Mouse (Mus musculus): ENCODE data around the gene Stat2. TPM values are rescaled to one million over a fixed set of nuclear protein-coding genes. Genes with fewer than 3 reads are reported as not detected.
"Not testable (repeated sequence)": the region's sequence is repeated elsewhere in the genome, so short reads cannot be mapped to it uniquely, and the experiment has no call there.

Stat2 gene
- total RNA-seq, 4 experiments from 2014 or later = 26.8 to 38.6 (median 28.2) TPM

DNA sequence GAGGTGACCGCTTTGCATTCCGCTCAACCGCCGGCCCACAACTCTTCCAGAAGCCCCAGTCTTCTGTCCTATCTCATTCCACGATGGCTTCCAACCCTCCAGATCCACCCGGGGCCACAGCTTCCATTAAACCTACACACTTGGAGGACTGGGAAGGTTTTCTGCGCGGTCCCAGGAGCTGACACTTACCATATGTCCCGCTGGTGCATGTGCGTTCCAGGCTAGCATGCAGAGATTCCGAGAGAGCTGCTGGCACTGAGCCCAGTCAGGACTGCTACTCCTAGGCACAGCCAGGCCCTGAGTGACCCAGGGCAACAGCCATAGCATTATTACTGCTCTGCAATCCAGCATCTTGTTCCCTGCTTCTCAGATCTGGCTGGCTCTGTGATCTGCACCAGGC is 27.3 kb downstream of the Stat2 start:
- no peak for DNase-seq (ENCODE audit: low spot score in 2 of 2)

DNA sequence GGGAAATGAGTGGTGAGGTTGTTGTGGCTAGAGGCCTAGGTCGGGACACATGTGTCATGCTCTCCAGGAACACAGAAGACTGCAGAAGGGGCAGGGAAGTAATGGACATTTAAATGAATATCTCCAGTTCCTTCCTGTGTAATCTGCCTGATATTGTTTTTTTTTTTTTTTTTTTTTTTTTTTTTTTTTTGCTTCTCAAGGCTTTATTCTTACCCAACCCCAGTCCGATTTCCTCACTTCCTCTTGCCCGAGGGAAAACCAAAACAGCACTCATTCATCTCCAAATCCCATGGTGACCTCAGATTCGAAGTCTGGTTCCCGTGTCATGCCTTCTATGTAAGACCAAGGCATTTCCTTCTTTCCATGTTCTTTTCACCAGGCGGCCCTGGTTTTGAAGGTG is 27.9 kb downstream of the Stat2 start:
- no peak for DNase-seq (ENCODE audit: low spot score in 2 of 2)

DNA sequence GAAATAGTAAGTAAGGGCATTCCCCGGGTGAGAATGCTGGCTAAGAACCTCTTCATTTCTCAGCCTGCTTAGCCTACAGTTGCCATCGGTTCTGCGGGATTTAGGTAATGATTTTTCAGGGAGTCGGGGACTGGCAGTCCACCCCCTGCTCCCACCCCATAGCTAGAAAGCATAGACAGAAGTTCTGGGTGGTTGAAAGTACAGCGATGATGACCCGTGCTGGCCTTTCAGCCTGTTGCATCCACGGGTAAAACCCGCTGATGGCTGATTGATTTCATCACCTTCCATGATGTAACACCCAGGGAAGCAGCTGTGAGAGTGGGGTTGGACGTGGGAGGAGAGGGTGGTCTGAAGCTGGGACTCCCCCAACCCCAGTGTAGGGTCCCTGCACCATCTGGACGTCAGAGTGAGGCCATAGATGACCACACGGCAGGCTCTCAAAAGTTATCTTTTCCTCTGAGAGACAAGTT is 28.4 kb downstream of the Stat2 start, which contains the start of gene Il23a:
Gene Il23a, minus strand, starts transcription at position 51 of the 470 bp plus-strand sequence.
- DNase-seq (ENCODE audit: low spot score in 2 of 2) = no peak

DNA sequence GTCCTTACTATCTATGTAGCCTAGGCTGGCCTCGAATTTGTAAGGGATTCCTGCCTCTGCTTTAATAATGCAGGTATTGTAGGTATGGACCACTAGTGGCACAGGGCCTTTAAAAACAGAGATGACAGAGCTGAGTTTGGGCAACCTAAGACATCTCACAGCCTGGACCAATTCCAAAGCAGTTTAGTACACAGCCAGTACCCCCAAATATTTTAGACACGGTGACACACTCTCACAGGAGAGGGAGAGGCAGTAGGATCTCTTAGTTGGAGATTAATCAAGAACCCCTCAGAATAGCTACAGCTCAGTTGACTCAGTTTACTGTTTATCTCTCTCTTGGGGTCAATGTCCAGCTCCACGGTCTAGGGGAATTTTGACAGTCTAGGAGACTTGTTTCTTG is 32.0 kb downstream of the Stat2 start:
- no peak for DNase-seq (ENCODE audit: low spot score in 2 of 2)

DNA sequence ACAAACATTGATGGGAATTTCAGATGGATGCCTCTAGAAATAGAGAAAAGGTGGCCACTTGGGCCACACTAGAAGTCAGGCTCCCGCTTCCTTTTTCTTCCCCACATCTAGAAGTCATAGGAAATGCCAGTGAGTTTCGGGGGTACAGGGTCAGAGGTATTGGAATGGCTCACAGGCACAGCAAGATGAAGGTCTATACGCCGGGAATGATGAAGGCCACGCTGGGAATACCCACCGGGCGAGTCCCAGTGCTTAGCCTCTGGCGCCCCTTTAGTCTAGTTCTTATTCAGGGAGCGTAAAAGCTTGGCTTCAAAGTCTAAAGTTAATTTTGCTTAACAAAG is 32.4 kb downstream of the Stat2 start:
- no peak for DNase-seq (ENCODE audit: low spot score in 2 of 2)

DNA sequence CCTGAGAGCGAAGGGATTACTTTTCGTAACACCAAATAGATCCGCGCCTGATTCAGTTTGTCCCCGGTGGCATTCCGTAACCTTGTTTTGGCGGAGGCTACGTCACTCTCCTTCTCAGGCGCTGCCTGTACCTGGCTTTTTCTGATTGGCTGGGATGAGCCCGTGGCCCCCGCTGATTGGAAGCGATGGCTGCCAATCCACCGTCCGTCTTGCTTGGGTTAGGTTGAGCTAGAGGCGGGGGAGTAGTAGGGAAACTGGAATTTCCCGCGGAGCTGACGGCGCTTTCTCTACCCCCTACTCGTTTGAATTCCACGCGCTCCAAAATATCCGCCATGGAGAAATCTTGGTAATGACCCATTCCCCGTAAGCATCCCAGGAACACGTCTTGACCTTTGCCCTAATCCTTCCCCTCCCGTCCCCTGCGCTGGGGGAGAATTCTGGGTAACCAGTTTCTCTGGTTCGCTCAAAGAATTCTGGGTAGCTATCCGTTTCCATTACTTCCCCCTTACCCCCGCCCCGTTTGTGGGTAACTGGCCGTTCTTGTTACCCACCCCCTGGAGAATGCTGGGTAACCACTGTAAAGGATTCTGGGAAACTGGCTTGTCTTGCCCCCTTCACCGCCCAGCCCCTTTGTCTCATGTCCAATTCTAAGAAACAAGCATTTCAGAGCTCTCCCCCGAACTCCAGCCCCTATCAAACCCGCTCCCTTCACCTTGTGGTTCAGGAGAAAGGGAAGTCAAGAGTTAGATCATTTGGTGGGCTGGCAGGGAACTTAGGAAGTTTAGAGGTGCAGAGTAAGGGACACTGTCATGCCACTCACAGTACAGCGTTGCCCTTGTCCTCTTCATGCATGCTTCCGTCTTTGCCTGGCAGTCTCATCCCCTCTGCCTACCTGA is 33.0 kb downstream of the Stat2 start, which contains the start of gene Pan2:
Gene Pan2, plus strand, starts transcription at position 210 of the 896 bp plus-strand sequence.
- DNase-seq (ENCODE audit: low spot score in 2 of 2) = peak; percentile 100

DNA sequence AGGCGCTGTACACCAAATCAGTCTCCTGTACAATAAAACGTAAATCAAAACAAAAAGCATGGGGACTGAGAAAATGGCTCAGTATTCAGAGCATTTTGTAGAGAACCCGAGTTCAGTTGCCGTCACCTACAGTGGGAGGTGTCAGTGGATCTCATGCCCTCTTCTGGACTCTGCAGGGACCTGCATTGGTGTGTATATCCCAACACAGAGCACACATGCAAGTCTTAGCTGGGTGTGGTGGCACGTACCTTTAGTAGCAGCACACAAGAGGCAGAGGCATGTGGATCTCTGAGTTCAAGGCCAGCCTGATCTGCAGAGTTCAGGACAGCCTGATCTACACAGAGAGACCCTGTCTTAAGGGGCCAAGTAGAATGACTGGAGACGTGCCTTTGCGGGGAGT is 39.3 kb downstream of the Stat2 start:
- no peak for DNase-seq (ENCODE audit: low spot score in 2 of 2)

DNA sequence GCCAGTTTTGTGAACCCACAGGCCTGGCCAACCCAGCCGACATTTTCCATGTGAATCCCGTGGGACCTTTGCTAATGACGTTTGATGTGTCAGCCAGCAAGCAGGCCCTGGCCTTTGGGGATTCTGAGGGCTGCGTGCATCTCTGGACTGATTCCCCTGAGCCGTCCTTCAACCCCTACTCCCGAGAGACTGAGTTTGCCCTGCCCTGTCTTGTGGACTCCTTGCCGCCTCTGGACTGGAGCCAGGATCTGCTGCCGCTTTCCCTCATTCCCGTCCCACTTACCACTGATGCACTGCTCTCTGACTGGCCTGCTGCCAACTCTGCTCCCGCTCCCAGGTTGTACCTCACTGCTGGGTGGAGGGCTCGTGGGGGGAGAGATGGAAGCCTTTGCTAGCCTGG is 39.8 kb downstream of the Stat2 start:
- no peak for DNase-seq (ENCODE audit: low spot score in 2 of 2)

DNA sequence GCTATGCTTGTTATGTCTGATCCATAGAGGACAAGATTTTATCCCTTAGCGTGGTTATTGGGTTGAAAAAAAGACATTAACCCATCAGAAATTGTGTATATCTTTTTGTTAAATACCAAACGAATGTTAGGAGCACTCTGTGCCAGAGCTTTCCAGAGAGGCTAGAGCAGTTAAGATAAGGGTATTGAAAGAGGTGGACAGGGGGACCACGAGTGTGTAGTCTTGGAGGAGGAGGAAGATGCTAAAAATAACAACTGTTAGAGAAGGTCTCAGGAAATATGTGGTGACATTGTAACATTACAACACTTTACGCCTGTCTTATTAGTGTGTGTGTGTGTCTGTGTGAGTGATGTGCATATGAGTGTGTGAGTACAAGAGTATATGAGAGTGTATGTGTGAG is 40.5 kb downstream of the Stat2 start:
- DNase-seq (ENCODE audit: low spot score in 2 of 2) = no peak

DNA sequence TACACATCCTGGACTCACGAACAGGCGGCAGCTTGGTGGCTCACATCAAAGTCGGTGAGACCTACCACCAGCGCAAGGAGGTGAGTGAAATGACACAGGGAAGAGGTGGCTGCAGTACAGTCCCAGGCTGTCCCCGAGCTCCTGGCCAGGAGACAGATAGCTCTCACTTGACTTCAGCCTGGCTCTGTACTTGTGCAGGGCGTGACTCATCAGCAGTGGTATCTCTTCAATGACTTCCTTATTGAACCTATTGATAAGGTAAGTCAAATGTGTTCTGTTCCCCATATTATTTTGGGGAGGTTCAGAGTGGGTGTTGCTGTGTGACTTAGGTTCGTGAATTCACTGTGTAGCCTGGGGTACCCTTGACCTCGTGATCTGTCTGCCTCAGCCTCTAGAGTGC is 45.2 kb downstream of the Stat2 start:
- DNase-seq (ENCODE audit: low spot score in 2 of 2) = no peak

DNA sequence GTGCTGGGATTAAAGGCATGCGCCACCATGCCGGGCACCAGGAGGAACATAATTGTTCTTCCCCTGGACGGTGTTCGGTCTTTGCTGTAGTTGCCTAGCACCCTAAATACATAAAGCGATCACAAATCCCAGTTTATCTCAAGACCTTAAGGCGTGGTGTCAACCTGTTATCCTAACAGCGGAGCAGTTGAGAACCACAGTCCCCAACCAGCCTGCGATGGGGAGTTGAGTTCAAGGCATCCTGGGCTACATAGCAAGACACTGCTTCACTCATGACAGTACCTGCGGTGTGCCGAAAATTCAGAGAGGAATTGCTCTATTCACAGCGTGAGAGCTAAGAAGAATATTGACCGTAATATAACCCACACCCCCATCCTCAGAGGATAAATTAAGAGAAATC is 51.3 kb downstream of the Stat2 start:
- DNase-seq (ENCODE audit: low spot score in 2 of 2) = no peak

DNA sequence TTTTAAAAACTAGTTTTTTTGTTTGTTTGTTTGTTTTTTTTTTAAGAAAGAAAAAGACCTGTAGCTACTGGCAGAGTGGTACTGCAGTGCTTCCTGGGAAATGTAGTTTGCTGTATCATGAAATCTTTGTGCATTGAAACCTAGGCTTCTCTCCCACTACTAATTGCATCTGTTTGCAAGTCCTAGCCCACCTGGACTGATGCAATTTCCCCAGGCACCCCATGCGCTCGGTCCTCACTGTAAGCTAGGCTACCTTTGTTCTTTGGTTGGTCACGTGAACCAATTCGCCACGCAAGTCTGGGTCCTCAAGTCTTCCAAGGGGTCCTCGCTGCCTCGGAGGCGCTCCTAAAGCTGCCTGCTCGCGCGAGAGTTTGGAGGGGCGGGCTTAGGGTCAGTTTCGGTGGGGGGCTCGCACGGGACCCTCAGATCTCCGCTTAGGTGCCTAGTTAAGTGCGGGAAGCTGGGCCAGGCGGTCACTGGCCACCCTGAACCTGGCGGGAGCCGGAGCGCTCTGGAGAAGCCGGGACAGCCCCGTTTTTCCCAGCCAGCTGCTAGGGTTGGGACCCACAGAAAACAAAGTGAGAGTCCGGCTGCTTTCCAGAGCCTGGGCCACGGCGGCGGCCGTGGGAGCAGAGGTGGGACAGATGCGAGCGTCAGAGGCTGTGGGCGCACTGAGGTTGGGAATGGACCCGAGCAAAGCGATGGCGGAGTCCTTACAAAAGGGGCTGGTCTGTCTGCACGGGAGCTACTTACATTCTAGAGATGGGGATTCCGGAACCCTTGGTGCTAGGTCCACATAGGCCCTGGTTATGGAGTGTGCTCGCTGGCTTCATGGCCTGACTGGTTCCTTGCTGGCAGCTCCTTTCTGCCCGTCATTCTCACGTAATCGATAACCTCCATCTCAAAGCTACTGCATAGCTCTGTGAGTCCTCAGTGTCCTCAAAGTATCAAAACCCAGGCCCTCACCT is 52.1 kb downstream of the Stat2 start, which contains the start of gene Cnpy2:
Gene Cnpy2, plus strand, starts transcription at position 319 of the 968 bp plus-strand sequence.
- DNase-seq (ENCODE audit: low spot score in 2 of 2) = peak; percentile 80 to 81

DNA sequence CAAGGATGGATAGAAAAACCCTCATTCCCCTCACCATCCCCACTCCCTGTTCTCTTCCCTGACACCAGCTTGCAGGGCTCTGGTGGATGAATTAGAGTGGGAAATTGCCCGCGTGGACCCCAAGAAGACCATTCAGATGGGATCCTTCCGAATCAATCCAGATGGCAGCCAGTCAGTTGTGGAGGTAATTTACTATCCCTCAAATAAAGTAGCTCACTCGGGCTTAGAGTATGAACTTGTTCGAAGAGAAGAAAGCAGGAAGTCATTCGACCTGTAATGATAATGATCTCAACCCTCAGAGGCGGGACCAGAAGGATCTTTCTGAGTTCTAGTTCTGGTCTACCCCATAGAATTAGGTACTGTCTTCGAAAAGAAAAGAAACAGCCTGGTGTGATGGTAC is 53.2 kb downstream of the Stat2 start:
- DNase-seq (ENCODE audit: low spot score in 2 of 2) = no peak

DNA sequence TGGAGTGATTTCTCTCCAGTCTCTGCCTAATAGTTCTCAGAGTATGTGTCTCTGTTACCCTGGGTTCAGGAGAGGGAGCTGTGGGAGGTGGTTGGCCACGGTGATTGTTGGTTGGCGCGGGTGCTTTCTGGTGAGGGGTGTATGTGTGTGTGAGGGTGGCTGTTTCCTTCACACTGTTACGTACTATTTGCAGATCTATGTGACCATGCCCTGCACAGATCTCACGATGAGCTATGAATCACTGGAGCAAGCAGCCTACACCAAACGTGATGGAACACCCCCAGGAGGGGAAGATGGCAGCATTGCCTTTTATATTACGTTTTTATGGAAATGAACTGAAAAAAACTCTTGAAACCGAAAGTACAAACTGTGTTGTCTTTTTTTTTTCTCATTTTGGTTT is 56.5 kb downstream of the Stat2 start:
- no peak for DNase-seq (ENCODE audit: low spot score in 2 of 2)

DNA sequence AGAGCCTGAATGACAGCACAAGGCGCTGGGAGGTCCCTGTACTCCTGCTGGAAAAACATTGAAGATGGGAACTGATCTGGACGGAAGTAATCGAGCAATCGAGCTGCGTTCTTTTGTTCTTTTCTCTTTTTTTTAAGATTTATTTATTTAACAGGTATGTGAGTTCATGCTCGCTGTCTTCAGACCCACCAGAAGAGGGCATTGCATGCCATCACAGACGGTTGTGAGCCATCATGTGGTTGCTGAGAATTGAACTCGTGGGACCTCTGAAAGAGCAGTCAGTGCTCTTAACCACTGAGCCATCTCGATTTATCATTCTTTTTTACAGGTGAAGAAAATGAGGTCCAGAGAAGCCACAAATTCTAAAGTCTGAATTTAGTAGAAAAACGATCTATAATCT is 57.3 kb downstream of the Stat2 start:
- no peak for DNase-seq (ENCODE audit: low spot score in 2 of 2)

DNA sequence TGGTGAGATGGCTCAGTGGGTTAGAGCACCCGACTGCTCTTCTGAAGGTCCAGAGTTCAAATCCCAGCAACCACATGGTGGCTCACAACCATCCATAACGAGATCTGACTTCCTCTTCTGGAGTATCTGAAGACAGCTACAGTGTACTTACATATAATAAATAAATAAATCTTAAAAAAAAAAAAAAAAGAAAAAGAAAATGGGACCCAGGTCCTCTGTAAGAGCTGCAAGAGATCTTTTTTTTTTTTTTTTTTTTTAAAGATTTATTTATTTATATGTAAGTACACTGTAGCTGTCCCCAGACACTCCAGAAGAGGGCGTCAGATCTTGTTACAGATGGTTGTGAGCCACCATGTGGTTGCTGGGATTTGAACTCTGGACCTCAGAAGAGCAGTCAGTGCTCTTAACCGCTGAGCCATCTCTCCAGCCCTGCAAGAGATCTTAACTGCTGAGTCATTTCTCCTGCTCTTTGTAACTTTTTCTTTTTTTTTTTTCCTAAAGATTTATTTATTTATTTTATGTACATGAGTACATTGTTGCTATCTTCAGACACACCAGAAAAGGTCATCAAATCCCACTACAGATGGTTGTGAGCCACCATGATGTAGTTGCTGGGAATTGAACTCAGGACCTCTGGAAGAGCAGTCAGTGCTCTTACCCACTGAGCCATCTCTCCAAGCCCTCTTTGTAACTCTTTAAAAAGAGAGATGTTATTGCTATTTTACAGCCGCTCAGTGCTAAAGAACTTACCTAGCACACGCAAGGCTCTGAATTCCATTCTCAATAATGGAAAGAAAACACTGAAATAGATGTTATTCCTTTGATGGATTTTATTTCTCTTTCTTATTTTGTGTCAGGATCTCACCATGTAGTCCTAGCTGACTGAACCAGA is 62.2 kb downstream of the Stat2 start:
- DNase-seq (ENCODE audit: low spot score in 2 of 2) = not testable (repeated sequence)

DNA sequence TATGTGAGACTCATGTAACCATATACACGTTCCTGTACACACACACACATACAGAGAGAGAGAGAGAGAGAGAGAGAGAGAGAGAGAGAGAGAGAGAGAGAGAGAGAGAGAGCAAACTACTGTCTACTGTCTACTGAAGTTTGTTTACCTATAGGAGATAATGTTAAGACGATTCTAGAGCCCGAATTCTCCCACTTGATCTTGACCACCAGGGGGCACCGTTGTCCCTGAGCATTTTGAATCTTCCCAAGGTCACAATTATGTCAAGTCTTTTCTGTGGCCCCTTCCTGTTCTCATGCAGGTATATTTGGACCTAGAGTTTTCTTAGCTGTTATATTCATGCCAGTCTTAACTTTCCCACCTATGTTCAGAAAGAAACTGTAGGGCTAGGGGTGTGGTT is 65.2 kb downstream of the Stat2 start:
- DNase-seq (ENCODE audit: low spot score in 2 of 2) = peak in 1 of 2 experiments; percentile 36

DNA sequence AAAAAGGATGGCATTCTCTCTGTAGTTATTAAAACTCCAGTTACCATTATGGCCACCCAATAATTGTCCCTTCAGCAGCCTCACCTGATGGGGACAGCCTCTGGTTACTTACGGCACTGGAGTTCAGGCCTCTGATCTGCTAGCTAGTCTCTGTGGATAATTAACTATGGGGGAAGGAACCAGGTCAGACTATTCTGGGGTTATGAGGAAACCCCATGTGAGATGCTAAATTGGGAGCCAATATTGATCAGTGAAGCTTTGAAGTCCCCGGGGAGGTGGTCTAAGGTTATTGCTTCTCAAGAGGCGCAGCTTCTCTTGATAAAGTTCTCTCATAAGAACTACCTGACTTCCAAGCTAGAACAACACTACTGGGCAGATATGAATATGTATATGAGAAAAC is 65.8 kb downstream of the Stat2 start:
- DNase-seq (ENCODE audit: low spot score in 2 of 2) = no peak

DNA sequence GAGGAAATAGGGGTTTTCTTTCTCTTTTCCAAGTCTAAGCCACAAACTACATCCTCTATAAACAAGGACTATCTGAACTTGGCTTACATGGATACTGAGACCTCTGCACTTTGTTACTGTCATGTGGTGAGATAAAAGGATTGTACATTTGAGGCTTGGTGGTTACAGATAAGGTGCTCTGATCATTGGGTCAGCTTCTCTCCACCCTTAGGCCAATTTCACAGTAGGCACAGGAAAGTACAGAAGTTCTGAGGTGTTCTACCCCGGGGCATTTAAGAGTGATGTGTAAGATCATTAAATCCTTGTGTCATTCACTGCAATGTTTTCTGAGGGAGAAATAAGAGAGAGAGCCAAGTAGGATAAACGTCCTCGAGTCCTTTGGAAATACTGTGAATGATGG is 66.2 kb downstream of the Stat2 start:
- DNase-seq (ENCODE audit: low spot score in 2 of 2) = no peak

DNA sequence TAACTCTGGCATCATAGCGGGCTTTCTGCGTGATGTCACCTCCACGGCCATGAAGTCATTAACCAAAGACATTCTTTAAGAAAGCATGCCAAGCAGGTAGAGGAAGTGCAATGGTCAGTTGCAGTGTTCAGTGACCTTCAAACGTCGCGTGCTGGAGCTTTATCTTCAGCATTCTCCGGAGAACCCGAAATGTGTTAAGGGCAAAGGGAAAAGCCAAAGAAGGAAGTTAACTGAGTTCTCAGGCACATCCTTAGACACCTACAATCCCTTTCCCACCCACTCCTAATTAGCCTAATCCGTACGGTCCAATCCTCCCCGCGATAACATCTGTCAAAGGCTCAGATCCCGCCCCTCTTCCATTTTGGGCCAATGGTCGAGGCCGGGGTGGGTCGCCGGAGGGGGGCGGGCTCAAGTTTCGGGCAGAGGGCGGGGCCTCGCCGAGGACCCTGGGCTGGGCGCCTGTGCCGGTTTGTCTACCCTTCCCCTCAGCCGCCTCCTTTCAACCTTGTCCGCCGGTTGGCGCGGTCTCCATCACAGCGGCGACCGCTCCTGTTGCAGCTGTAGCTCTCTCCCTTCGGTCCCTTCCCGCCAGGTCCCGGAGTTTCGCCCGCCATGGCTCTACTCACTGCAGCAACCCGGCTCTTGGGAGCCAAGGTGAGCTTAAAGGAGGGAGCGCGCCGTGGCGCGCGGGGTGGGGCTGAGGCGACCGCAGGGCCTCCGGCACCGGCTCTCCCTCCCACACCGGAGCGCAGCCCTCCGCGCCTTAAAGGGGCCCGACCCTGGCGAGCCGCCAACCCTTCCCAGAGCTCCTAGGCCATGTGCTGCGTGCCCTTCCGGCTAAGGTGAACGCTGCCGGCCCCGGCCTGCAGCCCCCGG is 67.2 kb downstream of the Stat2 start, which contains the start of gene Cs:
Gene Cs, plus strand, starts transcription at position 429 of the 876 bp plus-strand sequence.
- peak; percentile 90 to 95 for DNase-seq (ENCODE audit: low spot score in 2 of 2)

Data from left cerebral cortex, adult 8-10 months (tissue).